Mouse (Mus musculus): ENCODE results near the gene Tmem63c.
A peak's percentile ranks its signal among the peaks of the same experiment; 100 is the strongest.

Tmem63c gene

GRCm38 (mm10) chr12:87000840-87001176, 20.3 kb upstream of the Tmem63c start:
- DNase-seq (ENCODE audit: low read depth): no peak

- DNase-seq (ENCODE audit: low read depth): no peak
These were observed 18.9 kb upstream of the Tmem63c start for GRCm38 (mm10) chr12:87002209-87002608.

DNA sequence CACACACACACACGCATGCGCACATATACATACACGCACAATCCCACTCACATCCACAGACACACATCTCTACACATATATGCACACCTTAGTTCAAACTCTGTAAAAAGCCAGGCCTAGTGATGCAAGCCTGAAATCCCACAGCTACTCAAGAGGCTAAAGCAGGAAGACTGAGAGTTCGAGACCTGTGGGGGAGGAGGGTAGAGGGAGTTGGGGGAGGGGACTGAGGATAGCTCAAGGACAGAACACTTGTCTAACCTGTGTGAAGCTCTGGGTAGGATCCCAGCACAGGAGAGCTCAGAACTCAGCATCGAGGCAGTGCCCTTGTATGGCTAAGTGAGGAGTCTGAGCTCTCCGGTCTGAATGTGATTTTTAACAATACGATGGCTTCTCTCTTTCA, 18.3 kb upstream of the Tmem63c start:
- DNase-seq (ENCODE audit: low read depth): no peak

GRCm38 (mm10) chr12:87003606-87004005, 17.5 kb upstream of the Tmem63c start:
- DNase-seq (ENCODE audit: low read depth): no peak

DNA sequence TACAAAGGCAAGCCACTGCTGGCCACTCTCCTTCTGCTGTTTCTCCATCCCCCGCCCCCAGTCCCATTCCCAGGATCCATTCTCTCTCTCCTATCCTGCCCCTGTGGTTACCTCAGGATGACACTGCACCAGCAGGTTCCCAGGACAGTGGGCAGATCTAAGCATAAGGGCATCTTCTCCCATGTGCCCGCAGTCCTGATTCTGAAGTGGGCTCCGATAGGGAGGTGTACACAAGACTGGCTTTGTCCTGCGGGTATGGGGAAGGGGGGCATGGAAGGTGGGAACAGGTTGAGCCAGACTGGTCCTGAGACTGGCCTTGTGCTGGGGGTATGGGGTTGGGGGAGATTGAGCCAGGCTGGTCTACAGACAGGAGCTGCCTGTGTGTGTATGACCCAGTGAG, 16.5 kb upstream of the Tmem63c start:
- no peak for DNase-seq (ENCODE audit: low read depth)

GRCm38 (mm10) chr12:87017041-87017440, 4.1 kb upstream of the Tmem63c start:
- peak; percentile 22 for DNase-seq (ENCODE audit: low read depth)

GRCm38 (mm10) chr12:87018756-87019155, 2.4 kb upstream of the Tmem63c start:
- DNase-seq (ENCODE audit: low read depth): no peak

DNA sequence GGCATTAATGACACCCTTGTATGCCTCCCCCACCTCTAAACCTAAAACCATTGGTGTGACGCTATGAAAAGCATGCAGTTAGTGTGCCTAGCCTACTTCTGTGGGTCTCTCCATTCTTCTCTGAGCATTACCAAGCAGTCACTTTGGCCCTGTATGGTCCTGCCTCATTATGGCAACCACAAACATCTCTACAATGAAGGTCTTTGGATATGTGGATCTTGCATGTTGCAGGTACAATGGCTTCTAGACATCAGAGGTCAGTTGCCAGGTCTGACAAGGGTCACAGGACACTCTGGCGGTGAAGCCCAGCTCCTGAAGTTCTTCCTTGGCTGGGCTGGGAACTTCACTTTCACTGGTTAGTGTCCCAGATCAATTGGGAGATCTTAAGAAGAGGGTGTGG, 866 bp downstream of the Tmem63c start:
- DNase-seq (ENCODE audit: low read depth): no peak

DNA sequence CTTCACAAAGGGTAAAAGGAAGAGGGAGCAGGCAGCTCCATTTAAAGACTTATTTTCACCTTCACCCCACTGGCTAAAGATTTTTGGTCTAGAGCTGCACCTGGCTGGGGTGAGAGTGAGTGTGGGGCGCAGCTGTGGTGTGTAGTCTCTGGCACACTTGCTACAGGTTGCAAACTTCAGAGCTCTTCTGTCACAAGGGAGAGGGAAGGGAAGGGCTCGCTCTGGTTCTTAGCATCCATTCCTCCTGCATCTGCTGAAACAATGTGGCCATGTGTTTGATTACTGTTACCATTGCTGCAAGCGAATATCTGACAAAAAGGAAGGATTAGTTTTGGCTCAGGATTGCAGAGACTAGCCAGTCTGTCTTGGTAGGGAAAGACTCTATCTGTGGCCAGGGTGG, 2.3 kb downstream of the Tmem63c start:
- no peak for DNase-seq (ENCODE audit: low read depth)

DNA sequence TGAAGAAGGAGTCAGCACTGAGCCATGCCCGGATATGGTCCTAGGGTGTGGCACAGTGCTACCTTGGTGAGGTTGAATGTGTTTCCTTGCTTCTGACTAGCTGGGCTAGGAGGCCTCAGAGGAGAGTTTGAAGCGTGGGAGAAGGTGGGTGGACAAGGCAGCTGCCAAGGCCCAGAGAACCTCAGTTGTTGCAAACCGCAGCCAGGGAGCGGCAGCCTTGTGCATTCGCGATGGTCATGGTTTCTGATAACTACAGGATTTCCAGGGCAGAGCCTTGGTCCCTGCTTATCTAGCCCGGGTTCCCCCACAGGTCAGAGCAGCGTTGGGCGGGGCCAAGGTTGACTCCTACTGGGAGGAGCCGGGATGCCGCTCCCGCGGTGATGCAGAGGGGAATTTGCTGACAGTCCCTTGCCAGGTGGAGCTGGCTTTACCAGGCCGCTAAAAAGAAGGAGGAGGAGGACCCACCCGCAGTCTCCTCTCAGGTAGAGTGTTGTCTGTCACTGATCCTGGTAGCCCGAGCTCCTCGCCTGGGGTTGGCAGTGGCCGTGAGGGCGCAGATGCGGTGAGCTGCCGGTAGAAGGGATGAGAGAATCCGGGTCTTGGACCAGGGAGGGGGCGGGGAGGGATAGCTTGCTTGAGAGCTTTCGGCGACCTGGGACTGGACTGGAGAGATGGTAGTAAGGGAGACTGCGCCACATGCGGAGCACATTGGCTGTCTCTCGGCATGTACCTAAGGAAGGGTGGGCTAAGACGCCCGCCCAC, 5.2 kb downstream of the Tmem63c start:
- peak; percentile 30 for DNase-seq (ENCODE audit: low read depth)

- no peak for DNase-seq (ENCODE audit: low read depth)
These were observed 5.7 kb downstream of the Tmem63c start for GRCm38 (mm10) chr12:87026871-87027240.

DNA sequence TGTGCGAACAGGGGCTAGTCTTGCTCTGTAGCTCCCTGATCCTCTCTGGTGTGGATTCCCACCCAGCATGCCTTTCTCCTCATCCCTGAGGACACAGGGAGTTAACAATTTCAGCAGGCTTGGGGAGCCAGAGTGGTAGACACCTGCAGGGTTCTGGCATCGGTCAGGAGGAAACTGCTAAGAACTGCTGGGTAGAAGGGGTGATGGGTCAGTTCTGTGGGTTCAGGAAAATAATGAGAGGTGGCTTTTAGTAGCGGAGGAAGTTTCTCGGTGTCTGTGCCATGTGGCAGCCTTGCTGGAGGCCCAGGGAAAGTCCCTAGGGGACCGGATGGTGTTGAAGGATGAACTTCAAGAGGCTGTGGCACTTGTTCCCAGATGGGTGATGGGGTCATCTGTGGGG, 6.3 kb downstream of the Tmem63c start:
- DNase-seq (ENCODE audit: low read depth): no peak

- DNase-seq (ENCODE audit: low read depth): no peak
These were observed 6.9 kb downstream of the Tmem63c start for GRCm38 (mm10) chr12:87028068-87028467.

- no peak for DNase-seq (ENCODE audit: low read depth)
These were observed 8.3 kb downstream of the Tmem63c start for GRCm38 (mm10) chr12:87029251-87029976.

GRCm38 (mm10) chr12:87031163-87031763, 10.1 kb downstream of the Tmem63c start:
- DNase-seq (ENCODE audit: low read depth): no peak

GRCm38 (mm10) chr12:87036631-87037030, 15.5 kb downstream of the Tmem63c start:
- no peak for DNase-seq (ENCODE audit: low read depth)

- DNase-seq (ENCODE audit: low read depth): peak; percentile 13
These were observed 19.0 kb downstream of the Tmem63c start for GRCm38 (mm10) chr12:87040166-87040565.

GRCm38 (mm10) chr12:87040857-87041256, 19.7 kb downstream of the Tmem63c start:
- no peak for DNase-seq (ENCODE audit: low read depth)

DNA sequence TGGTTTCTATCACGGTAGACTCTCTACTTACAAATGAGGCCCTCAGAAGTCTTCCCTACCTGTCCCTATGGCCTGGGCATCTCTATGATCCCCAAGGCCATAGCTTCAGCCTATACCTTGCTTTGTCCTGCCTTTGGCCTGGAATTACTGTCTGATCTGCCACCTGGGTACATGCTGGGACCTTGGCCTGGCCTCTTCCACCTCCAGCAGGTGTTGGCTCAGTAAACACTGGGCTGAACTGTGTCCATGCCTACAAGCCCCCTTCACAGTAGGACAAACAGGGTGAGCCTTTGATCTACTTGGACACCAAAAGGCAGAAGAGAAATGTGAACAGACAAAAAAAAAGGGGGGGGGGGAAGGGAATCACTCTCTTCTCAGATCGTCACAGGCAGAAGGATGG, 21.3 kb downstream of the Tmem63c start:
- no peak for DNase-seq (ENCODE audit: low read depth)

DNA sequence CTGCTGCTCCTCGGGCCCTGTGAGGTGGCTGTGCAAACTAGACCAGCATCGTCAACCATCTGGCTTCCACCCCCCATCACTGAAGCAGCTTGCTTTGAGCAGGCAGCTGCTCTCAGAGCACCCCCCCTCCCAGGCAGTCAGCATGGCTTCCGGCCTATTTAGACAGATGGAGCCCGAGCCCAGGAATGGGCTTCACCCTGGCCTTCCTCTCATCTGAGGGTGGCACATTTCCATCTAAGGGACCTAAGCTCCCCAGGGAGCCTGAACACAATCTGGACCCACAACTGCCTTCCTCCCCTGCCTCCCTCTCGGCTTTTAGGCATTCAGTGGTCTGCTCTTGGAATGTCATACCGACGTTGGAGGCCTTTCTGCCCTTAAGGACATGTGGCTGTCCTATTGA, 22.1 kb downstream of the Tmem63c start:
- no peak for DNase-seq (ENCODE audit: low read depth)

DNA sequence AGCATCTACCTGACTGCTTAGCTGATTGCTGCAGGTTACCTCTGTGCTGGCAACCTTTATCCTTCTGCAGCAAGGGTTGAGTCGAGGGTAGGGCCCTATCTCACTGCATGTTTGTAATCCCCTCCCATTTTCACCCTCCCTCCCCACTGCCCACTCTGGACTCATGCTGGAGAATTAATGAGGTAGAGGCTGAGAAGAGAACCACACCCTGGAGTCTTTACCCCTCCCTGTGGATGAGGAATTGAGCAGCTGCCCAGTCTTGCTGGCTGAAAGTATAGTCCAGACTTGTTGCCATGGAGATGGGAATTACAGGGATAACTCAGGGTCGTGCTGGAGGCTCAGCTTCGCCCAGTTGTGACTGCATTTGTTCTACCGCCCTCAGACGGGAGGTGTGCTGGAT, 23.6 kb downstream of the Tmem63c start:
- DNase-seq (ENCODE audit: low read depth): no peak

DNA sequence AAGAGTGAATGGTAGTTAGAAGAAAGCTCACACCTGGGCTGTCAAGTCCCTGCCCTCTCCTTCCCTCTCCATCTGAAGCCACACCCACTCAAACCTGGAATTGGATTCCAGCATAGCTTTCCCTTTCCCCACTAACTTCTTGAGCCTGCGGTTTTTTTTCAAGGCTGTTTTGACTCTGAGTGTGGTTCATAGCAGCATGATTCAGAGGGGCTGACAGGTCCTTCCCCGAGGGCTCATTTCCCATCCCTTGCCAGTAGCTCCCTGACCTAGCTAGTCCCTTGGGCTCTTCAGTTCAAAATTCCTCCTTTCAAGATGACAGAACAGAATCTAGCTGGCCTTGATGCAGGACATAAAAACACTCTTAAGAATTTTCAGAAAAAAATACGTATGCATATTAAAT, 26.4 kb downstream of the Tmem63c start:
- DNase-seq (ENCODE audit: low read depth): no peak

GRCm38 (mm10) chr12:87052661-87053321, 31.7 kb downstream of the Tmem63c start:
- DNase-seq (ENCODE audit: low read depth): peak; percentile 43

Measured in c-Kit-positive CD71-positive TER-119-negative erythroid progenitor cells, embryonic 14.5 days (primary cell).